ENCODE assay signal across 13 mouse cellular contexts in genomic region chr15:83499211-83499755, GRCm38 (mm10). TPM values are rescaled to one million over a fixed set of nuclear protein-coding genes. Genes with fewer than 3 reads are reported as not detected.
"Had no signal": no experiment of that assay in that cellular context is flagged by ENCODE, and none has a peak within 500 bp of the region (broad histone marks: within the 10 kb centered on the region; RNA-seq: fewer than 3 reads in every experiment).

No protein-coding gene starts in this region.

- H3K27ac ChIP-seq: kidney, embryonic 15.5 days; liver, embryonic 12.5 days; lung, embryonic 15.5 days; midbrain, embryonic 15.5 days; neural tube, embryonic 12.5 days had no signal

- H3K4me3 ChIP-seq: kidney, embryonic 15.5 days; liver, embryonic 12.5 days; lung, embryonic 15.5 days; midbrain, embryonic 15.5 days; neural tube, embryonic 12.5 days had no signal

- ATAC-seq: intestine, embryonic 16.5 days; liver, embryonic 12.5 days; midbrain, embryonic 15.5 days had no signal

- H3K9me3 ChIP-seq: kidney, embryonic 15.5 days; liver, embryonic 12.5 days; lung, embryonic 15.5 days; midbrain, embryonic 15.5 days; neural tube, embryonic 12.5 days had no signal

- H3K27me3 ChIP-seq: kidney, embryonic 15.5 days; liver, embryonic 12.5 days; lung, embryonic 15.5 days; midbrain, embryonic 15.5 days; neural tube, embryonic 12.5 days had no signal

- H3K4me2 ChIP-seq: kidney, embryonic 15.5 days; liver, embryonic 12.5 days; lung, embryonic 15.5 days; midbrain, embryonic 15.5 days; neural tube, embryonic 12.5 days had no signal

- DNase-seq: kidney, adult 2 months; kidney, postnatal 36 days; thymus, adult 18-20 months; thymus, postnatal 14 days had no signal

- H3K4me1 ChIP-seq: kidney, embryonic 15.5 days; lung, embryonic 15.5 days; midbrain, embryonic 15.5 days; neural tube, embryonic 12.5 days had no signal

- H3K9ac ChIP-seq: kidney, embryonic 15.5 days; liver, embryonic 12.5 days; lung, embryonic 15.5 days; midbrain, embryonic 15.5 days; neural tube, embryonic 12.5 days had no signal

RNA-seq across cellular contexts. Expression of gene Bik, which starts 27.4 kb away (rescaled TPM):
- total RNA-seq: layer of hippocampus, postnatal 10 days; left cerebral cortex, postnatal 36 days; monocyte, adult 5-6 weeks had no signal
